Mouse (Mus musculus): ENCODE data around the gene Sept6. TPM values are rescaled to one million over a fixed set of nuclear protein-coding genes. Genes with fewer than 3 reads are reported as not detected.

The Sept6 gene
- 1.5 TPM for polyA plus RNA-seq (2014; fragmentation: Illumina TruSeq; extraction: RNeasy Lipid Tissue Mini Kit (QIAGEN cat#74804); ENCODE audit: low read depth, low replicate concordance)

GRCm38 (mm10) chrX:36991694-36992093, at the start of gene Sept6:
TSS of gene Sept6 (minus strand) at chrX:36991794.

GRCm38 (mm10) chrX:36902321-36903114, 89.1 kb downstream of the Sept6 start, which contains the start of gene Nkrf:
TSS of gene Nkrf (minus strand) at chrX:36902899.

GRCm38 (mm10) chrX:36873765-36874164, 117.8 kb downstream of the Sept6 start, which contains the start of the genes Ube2a and C330007P06Rik:
TSS of gene Ube2a (plus strand) at chrX:36873900.
TSS of gene C330007P06Rik (minus strand) at chrX:36874111.

Other genes with a start within 250 kb of the Sept6 start
- not detected for gene Slc25a43, start 248.1 kb downstream of the Sept6 start, polyA plus RNA-seq (2014; fragmentation: Illumina TruSeq; extraction: RNeasy Lipid Tissue Mini Kit (QIAGEN cat#74804); ENCODE audit: low read depth, low replicate concordance)
- gene Slc25a5, start 196.1 kb downstream of the Sept6 start, polyA plus RNA-seq (2014; fragmentation: Illumina TruSeq; extraction: RNeasy Lipid Tissue Mini Kit (QIAGEN cat#74804); ENCODE audit: low read depth, low replicate concordance), result 617 TPM
- 72.8 TPM for gene Ube2a, start 117.9 kb downstream of the Sept6 start, polyA plus RNA-seq (2014; fragmentation: Illumina TruSeq; extraction: RNeasy Lipid Tissue Mini Kit (QIAGEN cat#74804); ENCODE audit: low read depth, low replicate concordance)
- 55.6 TPM for gene C330007P06Rik, start 117.7 kb downstream of the Sept6 start, polyA plus RNA-seq (2014; fragmentation: Illumina TruSeq; extraction: RNeasy Lipid Tissue Mini Kit (QIAGEN cat#74804); ENCODE audit: low read depth, low replicate concordance)
- 6.0 TPM for gene Nkrf, start 88.9 kb downstream of the Sept6 start, polyA plus RNA-seq (2014; fragmentation: Illumina TruSeq; extraction: RNeasy Lipid Tissue Mini Kit (QIAGEN cat#74804); ENCODE audit: low read depth, low replicate concordance)
- gene Sowahd, start 57.1 kb upstream of the Sept6 start, polyA plus RNA-seq (2014; fragmentation: Illumina TruSeq; extraction: RNeasy Lipid Tissue Mini Kit (QIAGEN cat#74804); ENCODE audit: low read depth, low replicate concordance), result not detected
- gene Rpl39, start 93.6 kb upstream of the Sept6 start, polyA plus RNA-seq (2014; fragmentation: Illumina TruSeq; extraction: RNeasy Lipid Tissue Mini Kit (QIAGEN cat#74804); ENCODE audit: low read depth, low replicate concordance), result 337 TPM
- 32.3 TPM for gene Upf3b, start 118.5 kb upstream of the Sept6 start, polyA plus RNA-seq (2014; fragmentation: Illumina TruSeq; extraction: RNeasy Lipid Tissue Mini Kit (QIAGEN cat#74804); ENCODE audit: low read depth, low replicate concordance)
- gene Nkap, start 135.0 kb upstream of the Sept6 start, polyA plus RNA-seq (2014; fragmentation: Illumina TruSeq; extraction: RNeasy Lipid Tissue Mini Kit (QIAGEN cat#74804); ENCODE audit: low read depth, low replicate concordance), result 16.3 TPM
- gene Akap14, start 177.0 kb upstream of the Sept6 start, polyA plus RNA-seq (2014; fragmentation: Illumina TruSeq; extraction: RNeasy Lipid Tissue Mini Kit (QIAGEN cat#74804); ENCODE audit: low read depth, low replicate concordance), result not detected
- gene Ndufa1, start 199.4 kb upstream of the Sept6 start, polyA plus RNA-seq (2014; fragmentation: Illumina TruSeq; extraction: RNeasy Lipid Tissue Mini Kit (QIAGEN cat#74804); ENCODE audit: low read depth, low replicate concordance), result 196 TPM
- gene Rnf113a1, start 199.5 kb upstream of the Sept6 start, polyA plus RNA-seq (2014; fragmentation: Illumina TruSeq; extraction: RNeasy Lipid Tissue Mini Kit (QIAGEN cat#74804); ENCODE audit: low read depth, low replicate concordance), result 0.32 TPM
- gene Gm9, start 219.2 kb upstream of the Sept6 start, polyA plus RNA-seq (2014; fragmentation: Illumina TruSeq; extraction: RNeasy Lipid Tissue Mini Kit (QIAGEN cat#74804); ENCODE audit: low read depth, low replicate concordance), result not detected
- not detected for gene Rhox1, start 230.5 kb upstream of the Sept6 start, polyA plus RNA-seq (2014; fragmentation: Illumina TruSeq; extraction: RNeasy Lipid Tissue Mini Kit (QIAGEN cat#74804); ENCODE audit: low read depth, low replicate concordance)

All from liver, adult 10 weeks (tissue).